Mouse (Mus musculus) 3T3-L1 (cell line): Measurements from ENCODE around the gene Herc6.

Experiments used
- DNase-seq: peaks from one replicate; pipeline ENCODE4 v3.0.0-alpha.2; 2015; ENCODE audit warnings: low read depth, low spot score

Gene Herc6

GRCm38 (mm10) chr6:57571587-57571986 lies 9.2 kb upstream of the Herc6 start:
- peak; percentile 18 for DNase-seq

- no peak for DNase-seq
Measured at GRCm38 (mm10) chr6:57581595-57581994, 795 bp downstream of the Herc6 start.

GRCm38 (mm10) chr6:57582356-57582755 lies 1.6 kb downstream of the Herc6 start:
- DNase-seq = peak; percentile 25

- no peak for DNase-seq
Measured at GRCm38 (mm10) chr6:57605546-57606307, 24.9 kb downstream of the Herc6 start.

- no peak for DNase-seq
Measured at GRCm38 (mm10) chr6:57607999-57608398, 27.2 kb downstream of the Herc6 start.

- peak; percentile 78 for DNase-seq
Measured at GRCm38 (mm10) chr6:57609631-57610030, 28.8 kb downstream of the Herc6 start.

- no peak for DNase-seq
Measured at GRCm38 (mm10) chr6:57615788-57616187, 35.0 kb downstream of the Herc6 start.

- DNase-seq = no peak
Measured at GRCm38 (mm10) chr6:57639531-57639930, 58.7 kb downstream of the Herc6 start.

- peak; percentile 100 for DNase-seq
Measured at GRCm38 (mm10) chr6:57641789-57642188, 61.0 kb downstream of the Herc6 start.

- DNase-seq = no peak
Measured at GRCm38 (mm10) chr6:57647256-57647655, 66.5 kb downstream of the Herc6 start.

- DNase-seq = no peak
Measured at GRCm38 (mm10) chr6:57661295-57661694, 80.5 kb downstream of the Herc6 start.

GRCm38 (mm10) chr6:57684156-57684555 lies 103.4 kb downstream of the Herc6 start:
- no peak for DNase-seq

GRCm38 (mm10) chr6:57691467-57692261 lies 110.9 kb downstream of the Herc6 start, which contains the start of gene Pyurf:
Pyurf (minus strand) TSS chr6:57692078.
- peak; percentile 95 for DNase-seq

- DNase-seq = no peak
Measured at GRCm38 (mm10) chr6:57693116-57693515, 112.3 kb downstream of the Herc6 start.

GRCm38 (mm10) chr6:57701686-57702085 lies 120.9 kb downstream of the Herc6 start:
- peak; percentile 15 for DNase-seq

GRCm38 (mm10) chr6:57702376-57702742 lies 121.6 kb downstream of the Herc6 start, which contains the start of gene Lancl2:
Lancl2 (plus strand) TSS chr6:57702540.
- DNase-seq = no peak

GRCm38 (mm10) chr6:57702743-57703499 lies 122.1 kb downstream of the Herc6 start:
- DNase-seq = peak; percentile 96

GRCm38 (mm10) chr6:57703703-57704102 lies 122.9 kb downstream of the Herc6 start:
- peak; percentile 71 for DNase-seq

GRCm38 (mm10) chr6:57706721-57707120 lies 125.9 kb downstream of the Herc6 start:
- DNase-seq = peak; percentile 52

GRCm38 (mm10) chr6:57711726-57712125 lies 130.9 kb downstream of the Herc6 start:
- peak; percentile 60 for DNase-seq
